Mouse (Mus musculus): ENCODE data around the gene Il17rd. TPM values are rescaled to one million over a fixed set of nuclear protein-coding genes. Genes with fewer than 3 reads are reported as not detected.

Gene Il17rd
- total RNA-seq, 2 experiments from 2014 or later = 3.3 to 3.7 TPM

DNA sequence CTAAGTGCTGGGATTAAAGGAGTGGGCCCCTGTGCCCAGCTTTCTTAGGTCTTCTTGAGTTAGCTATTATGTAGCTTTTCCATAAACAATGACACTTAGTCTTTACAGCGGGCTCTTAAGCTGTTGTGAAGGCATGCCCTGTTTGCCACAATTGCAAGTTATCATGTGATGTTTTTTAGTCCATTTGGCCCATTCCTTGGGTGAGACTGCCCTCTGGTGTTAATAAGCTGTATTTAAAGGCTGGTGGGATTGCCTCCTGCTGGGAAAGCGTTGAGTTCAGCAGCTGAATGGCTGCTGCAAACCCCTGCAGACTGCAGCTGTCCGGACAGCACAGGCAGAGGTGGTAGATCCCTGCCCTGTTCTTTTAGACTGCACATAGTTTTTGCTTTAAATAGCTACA lies 58.0 kb downstream of the Il17rd start:
- DNase-seq = peak; percentile 57 to 78

GRCm38 (mm10) chr14:27101735-27102134 lies 63.0 kb downstream of the Il17rd start:
- no peak for DNase-seq

GRCm38 (mm10) chr14:27102720-27103119 lies 64.0 kb downstream of the Il17rd start:
- peak in 1 of 2 experiments; percentile 26 for DNase-seq

DNA sequence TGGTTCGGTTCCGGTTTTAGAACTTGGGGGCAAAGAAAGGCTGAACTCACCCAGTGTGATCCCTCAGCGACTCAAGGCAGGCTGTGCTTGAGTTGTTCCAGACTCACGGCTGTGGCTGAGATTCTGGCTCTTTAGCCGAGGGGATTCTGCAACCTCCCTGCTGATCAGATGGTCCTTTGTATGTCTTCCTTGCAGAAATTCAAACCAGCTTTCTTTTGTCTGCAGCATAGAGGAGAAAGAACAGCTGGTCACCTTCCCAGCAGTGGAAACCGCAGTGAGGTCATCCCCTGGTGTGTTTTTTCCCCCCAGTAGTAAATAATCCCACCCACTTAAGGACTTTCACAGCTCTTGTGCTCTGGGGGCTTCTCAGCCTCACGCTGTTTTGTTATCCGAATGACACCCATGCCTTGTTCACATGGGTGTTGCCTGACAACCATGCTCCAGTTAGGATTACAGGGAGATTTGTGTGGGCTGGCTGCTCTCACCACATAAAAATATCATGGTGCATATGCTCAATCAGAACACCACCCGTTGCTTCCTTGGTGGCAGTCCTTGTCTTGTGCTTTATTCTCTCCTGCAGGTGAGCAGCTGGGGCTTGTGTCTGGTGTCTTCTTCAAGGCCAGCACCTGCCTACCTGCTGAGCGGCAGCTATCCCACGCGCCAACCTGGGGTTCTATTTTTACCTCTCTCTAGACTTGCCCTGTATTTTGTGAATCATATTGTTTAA lies 67.2 kb downstream of the Il17rd start:
- DNase-seq = peak; percentile 32 to 41

GRCm38 (mm10) chr14:27108748-27109504 lies 70.2 kb downstream of the Il17rd start:
- DNase-seq = no peak

DNA sequence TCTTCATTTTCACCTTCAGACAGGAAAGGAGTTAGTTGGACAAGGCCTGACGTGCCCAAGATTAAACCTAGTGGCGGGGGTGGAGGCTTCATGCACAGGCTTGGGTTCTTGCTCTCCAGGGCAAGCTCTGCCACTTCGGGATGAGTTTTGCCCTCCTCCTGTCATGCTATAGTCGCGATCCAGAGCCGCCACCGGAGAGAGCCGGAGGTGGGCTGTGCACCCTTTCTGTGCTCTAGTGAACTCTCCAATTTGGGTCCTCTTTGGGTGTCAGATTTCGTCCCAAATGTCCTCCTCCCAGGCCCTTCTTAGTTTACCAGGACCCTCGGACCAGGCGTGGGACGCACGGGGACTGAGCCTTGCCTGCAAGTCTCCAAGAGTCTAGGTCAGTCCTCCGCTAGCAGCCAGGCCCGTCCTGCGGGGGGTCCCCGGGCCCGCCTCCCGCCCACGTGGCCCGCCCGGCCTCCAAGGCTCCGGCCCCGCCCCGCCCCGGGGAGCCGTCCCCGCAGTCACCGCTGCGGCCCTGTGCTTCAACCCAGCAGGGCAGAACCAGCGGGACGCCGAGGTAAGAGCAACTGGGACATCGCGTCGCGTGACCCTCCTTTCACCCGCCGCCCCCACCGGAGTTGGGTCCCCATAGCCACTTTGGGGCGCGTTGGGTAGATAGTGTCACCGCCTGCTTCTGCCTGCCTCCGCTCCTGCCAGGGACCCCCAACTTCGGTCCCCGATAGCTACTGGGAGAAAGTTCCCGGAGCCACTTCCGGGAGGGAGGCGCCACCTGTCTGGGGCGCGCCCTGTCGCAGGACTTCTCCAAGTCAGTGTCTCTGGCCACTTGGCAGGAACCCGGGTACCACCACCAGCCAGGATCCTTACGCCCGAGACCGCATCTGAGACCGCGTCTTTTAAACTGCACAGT lies 75.9 kb downstream of the Il17rd start, which contains the start of gene Arhgef3:
Arhgef3 (plus strand) TSS at position 538 of the 913 bp plus-strand sequence.
- DNase-seq = no peak

DNA sequence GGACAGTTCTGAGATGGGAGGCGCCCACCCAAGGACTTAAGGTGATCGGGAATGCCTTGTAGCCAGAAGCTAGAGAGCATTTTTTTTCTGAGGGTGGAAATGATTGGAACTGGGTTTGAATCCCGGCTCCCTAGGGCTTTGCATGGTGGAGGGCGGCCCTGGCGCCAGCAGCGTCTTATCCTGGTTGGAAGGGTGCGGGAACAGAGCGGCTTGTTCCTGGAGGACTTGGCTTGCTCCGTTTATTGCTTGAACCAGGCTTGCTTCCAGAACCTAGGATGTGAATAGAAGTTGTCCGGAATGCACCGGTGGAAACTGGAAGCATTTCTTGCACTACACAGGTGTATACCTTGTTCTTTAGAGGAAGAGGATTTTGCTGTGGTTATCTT lies 76.5 kb downstream of the Il17rd start:
- DNase-seq = no peak

DNA sequence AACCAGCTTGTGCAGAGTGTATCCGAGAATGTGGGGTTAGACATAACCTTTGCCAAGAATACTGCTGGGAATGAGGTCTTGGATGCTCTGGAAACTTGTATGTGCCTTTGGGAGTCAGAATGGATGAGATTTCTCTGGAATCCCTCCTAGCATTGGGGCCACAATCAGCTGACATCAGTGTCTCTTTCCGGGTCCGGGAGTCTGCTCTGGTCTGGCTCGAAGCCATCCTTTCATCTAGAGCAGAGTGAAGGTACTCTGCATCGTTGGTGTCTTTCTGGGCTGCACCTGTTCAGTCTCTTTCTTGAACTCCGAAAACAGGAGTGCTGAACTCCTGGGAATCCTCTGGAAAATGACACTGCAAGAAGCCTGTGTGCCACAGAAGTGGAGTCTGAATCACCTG lies 77.2 kb downstream of the Il17rd start:
- no peak for DNase-seq

GRCm38 (mm10) chr14:27116577-27117165 lies 77.9 kb downstream of the Il17rd start:
- no peak for DNase-seq

DNA sequence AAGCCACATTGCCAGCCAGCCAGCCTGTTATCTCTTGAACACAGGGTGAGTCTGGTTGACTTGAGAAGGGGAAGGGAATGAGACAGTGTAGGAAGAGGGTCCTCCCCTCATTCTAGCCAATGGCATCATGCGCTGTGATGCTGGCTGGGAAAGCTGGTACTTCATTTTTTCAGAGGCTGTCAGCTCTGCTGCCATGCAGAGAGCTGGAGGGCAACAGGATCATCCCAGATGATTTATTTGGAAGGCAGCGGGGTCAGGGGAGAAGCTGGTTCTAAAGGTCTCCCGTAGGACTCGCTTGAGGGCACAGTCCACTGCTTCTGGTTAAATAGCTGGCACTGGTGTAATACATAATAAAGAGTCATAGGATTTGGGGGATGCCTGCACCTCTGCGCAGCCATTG lies 79.8 kb downstream of the Il17rd start:
- DNase-seq = no peak

GRCm38 (mm10) chr14:27122646-27123045 lies 83.9 kb downstream of the Il17rd start:
- DNase-seq = no peak

DNA sequence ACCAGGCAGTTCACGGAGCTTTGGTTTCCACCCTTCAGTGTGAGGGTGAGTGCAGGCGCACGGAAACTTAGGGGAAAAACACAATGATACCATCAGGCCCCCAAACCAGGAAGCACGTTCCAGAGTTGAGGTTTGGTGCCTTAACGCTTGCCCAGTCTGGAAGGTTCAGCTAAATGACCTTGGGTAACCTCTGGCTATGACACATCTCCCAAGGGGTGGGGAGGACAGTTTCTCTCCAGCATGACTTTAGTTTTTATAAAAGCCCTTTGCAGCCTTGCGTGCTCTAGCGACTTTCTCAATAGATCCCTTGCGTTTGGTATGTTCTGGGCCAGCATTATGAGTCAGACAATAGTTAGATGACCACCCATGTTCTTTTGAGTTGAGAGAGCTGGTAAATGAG lies 84.8 kb downstream of the Il17rd start:
- DNase-seq = no peak

DNA sequence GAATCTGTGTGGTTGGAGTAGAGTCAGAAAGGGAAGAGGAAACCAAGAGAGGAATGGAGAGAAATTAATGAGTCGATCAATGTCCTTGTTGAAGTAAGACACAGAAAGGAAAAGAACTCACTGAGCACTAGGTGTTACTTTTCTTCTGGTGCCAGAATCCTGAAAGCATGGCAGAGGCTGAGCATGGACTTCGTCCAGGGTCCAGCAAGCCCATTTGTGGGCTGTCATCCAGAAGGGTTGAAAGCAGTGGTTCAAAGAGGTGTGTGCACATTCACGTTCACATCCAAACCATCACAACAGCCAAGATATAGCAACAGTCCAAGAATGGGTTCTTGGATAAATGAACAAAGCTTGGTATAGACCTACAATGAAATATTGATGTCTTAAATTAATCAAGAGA lies 91.3 kb downstream of the Il17rd start:
- DNase-seq = no peak

GRCm38 (mm10) chr14:27130676-27131075 lies 91.9 kb downstream of the Il17rd start:
- no peak for DNase-seq

DNA sequence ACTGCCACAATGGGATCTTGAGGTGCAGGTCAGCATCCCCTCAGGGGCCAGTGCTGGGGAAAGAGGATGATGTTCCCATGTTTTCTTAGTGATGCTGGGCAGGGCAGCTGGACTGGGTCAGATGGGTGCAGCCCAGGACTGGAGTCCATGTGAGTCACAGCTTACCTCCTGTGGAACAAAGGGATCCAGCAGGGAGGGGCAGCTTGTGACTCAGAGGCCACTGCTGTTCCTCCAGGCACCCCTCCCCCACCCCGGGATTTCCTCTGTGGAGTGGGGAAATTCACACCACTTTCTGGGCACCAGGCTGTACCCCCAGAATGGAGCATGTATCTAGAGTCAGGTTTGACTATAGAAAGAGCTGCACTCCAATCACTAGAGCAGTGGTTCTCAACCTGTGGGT lies 92.8 kb downstream of the Il17rd start:
- DNase-seq = no peak

- peak; percentile 27 to 37 for DNase-seq
Measured at GRCm38 (mm10) chr14:27138891-27139290, 100.2 kb downstream of the Il17rd start.

DNA sequence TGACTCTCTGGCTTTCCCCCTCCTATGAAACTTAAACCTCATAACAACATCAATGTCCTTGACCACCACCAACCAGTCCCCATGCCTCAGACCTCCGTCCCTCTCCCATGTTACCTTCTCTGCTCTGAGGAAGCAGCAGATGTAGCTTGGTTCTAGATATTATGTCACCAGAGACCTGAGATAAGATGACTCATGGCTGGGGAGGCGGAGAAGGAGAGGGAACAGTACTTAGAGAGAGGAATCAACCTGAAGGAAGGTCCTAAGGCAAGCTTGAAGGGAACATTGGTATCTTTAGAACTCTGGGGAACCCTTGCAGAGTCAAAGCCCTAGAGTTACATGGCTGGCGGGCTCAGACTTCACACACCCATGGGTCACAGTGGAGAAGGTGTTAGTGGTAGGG lies 101.2 kb downstream of the Il17rd start:
- no peak for DNase-seq

DNA sequence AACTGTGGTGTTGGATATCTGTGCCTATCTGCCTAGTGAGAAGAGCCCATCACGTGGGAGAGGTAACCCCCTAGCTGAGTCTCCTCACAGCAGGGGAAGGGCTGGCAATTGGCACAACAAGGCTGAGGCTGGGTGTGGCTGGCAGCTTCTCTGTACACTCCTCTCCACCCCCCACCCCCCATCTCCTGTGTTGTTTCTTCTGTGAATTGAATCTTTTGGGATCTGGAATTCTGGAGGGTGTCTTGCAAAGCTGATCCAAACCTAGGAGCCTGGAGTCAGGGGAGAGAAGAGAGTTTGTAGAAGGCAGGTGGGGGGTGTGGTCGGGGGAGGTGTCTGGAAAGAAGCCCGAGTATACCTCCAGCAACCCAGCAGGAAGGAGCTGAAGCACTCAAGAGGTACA lies 102.7 kb downstream of the Il17rd start:
- DNase-seq = no peak

DNA sequence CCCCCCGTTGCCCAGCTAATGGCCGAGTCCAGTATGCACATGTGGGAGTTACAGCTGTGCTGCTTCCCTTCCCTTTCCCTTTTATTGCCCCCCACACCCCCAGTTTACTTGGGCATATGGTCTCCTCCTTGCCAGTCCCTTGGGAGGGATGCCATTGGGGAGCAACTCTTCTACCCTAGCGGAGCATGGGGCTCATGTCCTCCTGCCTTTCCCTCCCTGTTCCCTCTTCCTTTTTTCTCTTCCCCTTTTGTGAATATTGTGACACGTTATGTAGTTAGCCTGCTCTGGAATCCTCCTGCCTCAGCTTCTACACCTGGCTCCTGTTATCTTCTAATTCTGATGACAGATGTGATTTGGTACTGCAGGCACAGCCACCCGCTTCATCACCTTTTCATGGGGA lies 103.9 kb downstream of the Il17rd start:
- DNase-seq = no peak

- DNase-seq = no peak
Measured at GRCm38 (mm10) chr14:27145171-27146045, 106.7 kb downstream of the Il17rd start.

DNA sequence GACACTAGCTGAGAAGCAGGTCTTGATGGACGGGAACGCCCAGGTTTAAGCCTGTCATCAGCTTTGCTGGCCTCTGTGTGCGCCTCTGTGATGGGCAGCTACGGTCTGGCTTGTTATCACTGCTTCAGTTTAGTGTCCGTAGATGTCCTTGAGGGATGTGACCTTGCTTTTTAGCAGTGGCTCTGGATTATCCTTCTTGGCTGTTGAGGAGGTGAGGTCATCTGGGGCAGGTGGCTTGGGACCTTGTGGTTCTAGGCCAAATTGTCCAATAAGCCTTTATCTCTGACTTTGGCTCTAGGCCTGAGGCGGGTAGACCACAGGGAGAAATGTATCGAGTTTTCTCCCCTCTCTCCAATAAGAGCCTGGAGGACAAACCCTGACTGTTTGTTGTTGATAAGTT lies 109.0 kb downstream of the Il17rd start:
- no peak for DNase-seq
